In the genomic region with DNA sequence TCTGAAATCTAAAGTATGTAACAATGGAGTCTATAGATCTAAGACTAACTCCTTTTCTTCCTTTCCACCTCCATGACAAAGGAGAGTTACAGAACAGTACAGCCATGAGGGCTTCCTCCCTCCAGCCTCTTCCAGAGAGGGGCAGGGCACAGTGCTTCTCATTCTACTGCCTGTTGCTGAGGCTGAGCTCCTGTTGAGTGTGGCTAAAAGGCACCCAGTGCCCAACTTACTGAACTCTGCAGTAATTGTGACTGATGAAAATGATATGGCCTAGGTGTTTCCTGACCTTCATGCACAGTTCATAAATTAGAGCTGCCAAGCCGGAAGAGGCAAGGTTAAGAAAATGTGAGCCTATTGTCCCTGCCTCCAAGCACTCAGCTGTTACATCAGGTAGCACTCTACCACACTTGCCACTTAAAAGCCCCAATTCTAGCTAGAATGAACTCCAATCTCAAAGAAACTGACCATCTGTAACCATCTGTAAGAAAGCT, we compare ENCODE assay signal across 23 mouse cellular contexts. TPM values are rescaled to one million over a fixed set of nuclear protein-coding genes. Genes with fewer than 3 reads are reported as not detected.
DNase-seq lines count a peak whose midpoint lies in the region; ATAC-seq and TF ChIP-seq lines count a peak whose summit lies in the region.
"Had no signal": no experiment of that assay in that cellular context is flagged by ENCODE, and none has a peak within 500 bp of the region (broad histone marks: within the 10 kb centered on the region; RNA-seq: fewer than 3 reads in every experiment).

No protein-coding gene starts in this region.

- no peaks in the 10 kb centered on the region for H3K27me3 ChIP-seq in kidney, embryonic 16.5 days (ENCODE audit: insufficient read depth, low read length)
- H3K27me3 ChIP-seq in kidney, adult 2 months (replicated peaks; ENCODE audit: control insufficient read depth, insufficient read depth, low read length), result no peaks in the 10 kb centered on the region
- H3K27me3 ChIP-seq: limb, embryonic 12.5 days; liver, embryonic 12.5 days; lung, embryonic 15.5 days; Patski had no signal

- no peak for TF ChIP-seq POLR2A in kidney, adult 2 months (IDR thresholded peaks at IDR 0.05; ENCODE audit: low read depth, low read length)

- H3K9me3 ChIP-seq in kidney, embryonic 16.5 days (ENCODE audit: low read length), result no peaks in the 10 kb centered on the region
- H3K9me3 ChIP-seq: limb, embryonic 12.5 days; liver, embryonic 12.5 days; lung, embryonic 15.5 days had no signal

- H3K27ac ChIP-seq in kidney, embryonic 16.5 days (ENCODE audit: low read length), result peak overlapping the region; percentile 27; the same call in 1 of the 2 replicates
- no peak overlapping the region for H3K27ac ChIP-seq in kidney, adult 2 months (ENCODE audit: insufficient read depth, low read depth, low read length)
- H3K27ac ChIP-seq: heart, adult 2 months; left cerebral cortex, adult 2 months; limb, embryonic 12.5 days; liver, embryonic 12.5 days; lung, embryonic 15.5 days had no signal

- no peak overlapping the region for H3K9ac ChIP-seq in kidney, embryonic 16.5 days (replicated peaks; ENCODE audit: low read length)
- H3K9ac ChIP-seq: limb, embryonic 12.5 days; liver, embryonic 12.5 days; lung, embryonic 15.5 days had no signal

- no peaks in the 10 kb centered on the region for H3K36me3 ChIP-seq in kidney, embryonic 16.5 days (ENCODE audit: insufficient read depth, low read length)
- H3K36me3 ChIP-seq in kidney, adult 2 months (ENCODE audit: control insufficient read depth, insufficient read depth, low read length), result peaks cover 3% of the 10 kb centered on the region; the same call in 1 of the 2 replicates
- H3K36me3 ChIP-seq: lung, embryonic 15.5 days had no signal

- peak; percentile 49; the same call in 1 of the 2 replicates for ATAC-seq in kidney, embryonic 16.5 days (ENCODE audit: low FRiP score, low TSS enrichment)
- ATAC-seq in CD4-positive, CD25-positive, alpha-beta regulatory T cell, adult 4 months, result peak; percentile 61
- peak; percentile 42 to 48; a peak in 3 of 4 replicates for ATAC-seq in hematopoietic stem cell, adult 5-6 weeks (replicated peaks in 1 of 2; ENCODE audit: insufficient read depth in 1 of 2, low FRiP score in 2 of 2, low TSS enrichment in 1 of 2, low read depth in 1 of 2, poor library complexity in 2 of 2, severe bottlenecking in 2 of 2)
- 0 out of 2 replicates have a peak, but pooled peaks have one; percentile 4 for ATAC-seq in megakaryocyte progenitor cell, adult 5-6 weeks (replicated peaks; ENCODE audit: poor library complexity)
- ATAC-seq: hindbrain, embryonic 16.5 days; liver, embryonic 12.5 days; Patski had no signal

- DNase-seq in kidney, adult 2 months, result no peak
- DNase-seq in urinary bladder, adult 2 months (ENCODE audit: low spot score), result no peak
- DNase-seq in T-cell, adult 2 months (ENCODE audit: low spot score), result no peak
- DNase-seq: adrenal gland, postnatal 25 days; cerebellum, adult 11 months; cerebellum, postnatal 10 days; gastrocnemius, postnatal 10 days; heart, adult 2 months; heart, postnatal 4 days; kidney, postnatal 25 days; midbrain, embryonic 14.5 days; spleen, adult 18-20 months had no signal

- WGBS in kidney, embryonic 16.5 days, result 30% methylated on average over 1 of the region's 1 CpGs
- WGBS in kidney, adult 2 months, result 22% methylated on average over 1 of the region's 1 CpGs

- H3K4me2 ChIP-seq in kidney, embryonic 16.5 days (replicated peaks; ENCODE audit: low read depth, low read length), result no peak overlapping the region
- H3K4me2 ChIP-seq: limb, embryonic 12.5 days; liver, embryonic 12.5 days; lung, embryonic 15.5 days had no signal

- no peaks in the 10 kb centered on the region for H3K4me1 ChIP-seq in kidney, embryonic 16.5 days (ENCODE audit: insufficient read depth, low read length)
- H3K4me1 ChIP-seq in kidney, adult 2 months (ENCODE audit: control insufficient read depth, insufficient read depth, low read length), result no peaks in the 10 kb centered on the region; the same call in 1 of the 2 replicates
- H3K4me1 ChIP-seq: limb, embryonic 12.5 days; liver, embryonic 12.5 days; lung, embryonic 15.5 days had no signal

- H3K4me3 ChIP-seq in kidney, embryonic 16.5 days (ENCODE audit: low read length), result no peak overlapping the region
- no peak overlapping the region for H3K4me3 ChIP-seq in kidney, adult 2 months (ENCODE audit: insufficient read depth, low read depth, low read length)
- H3K4me3 ChIP-seq: heart, adult 2 months; left cerebral cortex, adult 2 months; limb, embryonic 12.5 days; liver, embryonic 12.5 days; lung, embryonic 15.5 days had no signal

- no peak for TF ChIP-seq CTCF in kidney, adult 2 months (conservative IDR thresholded peaks at IDR 0.05; ENCODE audit: insufficient read depth, insufficient read length, low read depth, low read length)

RNA-seq across cellular contexts. Expression of a gene that starts 45.9 kb away (rescaled TPM):
- polyA plus RNA-seq in kidney, embryonic 16.5 days (2015; fragmentation: Nextera tagmentation; extraction: Ambion mirVana), result 7.5 and 9.0 TPM in 2 replicates
- polyA plus RNA-seq in kidney, adult 2 months (2012; rRNA removed), result 3.3 and 3.8 TPM in 2 replicates
- polyA plus RNA-seq in CD4-positive, CD25-positive, alpha-beta regulatory T cell, adult 4 months (2017; shearing (Covaris generic)), result 10 to 100 TPM; 20.0 to 21.0 TPM
- total RNA-seq in hematopoietic stem cell, adult 5-6 weeks (2017), result 29.9 and 30.0 TPM in 2 replicates
- total RNA-seq in megakaryocyte progenitor cell, adult 5-6 weeks (2015), result 11.1 and 13.5 TPM in 2 replicates
- 10.1 and 13.3 TPM in 2 replicates for total RNA-seq in megakaryocyte progenitor cell, adult 5-6 weeks (2017)
- 3.3 and 4.4 TPM in 2 replicates for polyA plus RNA-seq in urinary bladder, adult 2 months (2012; rRNA removed)

RNA-seq across cellular contexts. Expression of a gene that starts 56.5 kb away (rescaled TPM):
- 0.22 and 0.44 TPM in 2 replicates for polyA plus RNA-seq in kidney, embryonic 16.5 days (2015; fragmentation: Nextera tagmentation; extraction: Ambion mirVana)
- 0.86 and 1.2 TPM in 2 replicates for polyA plus RNA-seq in kidney, adult 2 months (2012; rRNA removed)
- polyA plus RNA-seq in CD4-positive, CD25-positive, alpha-beta regulatory T cell, adult 4 months (2017; shearing (Covaris generic)), result 1 to 10 TPM in 1 of 2 experiments, under 1 TPM in 1; 0.43 to 1.3 TPM
- 0.25 and 0.45 TPM in 2 replicates for total RNA-seq in hematopoietic stem cell, adult 5-6 weeks (2017)
- 0.05 TPM in 1 of 2 replicates, not detected in the other for total RNA-seq in megakaryocyte progenitor cell, adult 5-6 weeks (2015)
- total RNA-seq in megakaryocyte progenitor cell, adult 5-6 weeks (2017), result under 0.01 and 0.07 TPM in 2 replicates
- 0.37 and 0.48 TPM in 2 replicates for polyA plus RNA-seq in urinary bladder, adult 2 months (2012; rRNA removed)
- total RNA-seq: heart, adult 2 months had no signal
- polyA plus RNA-seq: heart, embryonic 14.5 days; Patski had no signal

Comparison
In these comparisons a context has a peak if more than half of its experiments do, and no peak if none do; other contexts are left out.
1. ATAC-seq: peak in every context shown above with its lines; median percentile 61 in CD4-positive, CD25-positive, alpha-beta regulatory T cell, adult 4 months; 49 in kidney, embryonic 16.5 days; 45 in hematopoietic stem cell, adult 5-6 weeks; 4 in megakaryocyte progenitor cell, adult 5-6 weeks.